ENCODE assay signal across 8 mouse cellular contexts in the genomic region with DNA sequence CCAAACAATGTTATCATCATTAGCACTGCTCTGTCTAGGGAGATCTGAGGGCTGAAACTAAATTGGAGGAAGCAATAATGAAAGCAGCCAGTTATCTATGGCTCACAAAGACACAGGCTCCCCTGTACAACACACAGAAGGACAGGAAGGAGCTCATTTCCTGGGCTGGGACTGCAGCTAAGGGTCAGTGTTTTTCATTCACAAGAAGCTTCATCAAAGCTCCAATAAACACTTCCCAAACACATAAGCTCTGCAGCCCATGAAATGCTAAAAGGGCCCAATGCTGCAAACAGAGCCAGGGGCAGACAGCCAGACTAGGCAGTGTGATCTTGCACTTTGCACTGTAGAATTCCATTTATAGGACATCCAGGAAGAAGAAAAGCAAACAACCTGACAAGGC.
DNase-seq lines count a peak whose midpoint lies in the region; ATAC-seq lines count a peak whose summit lies in the region.

No protein-coding gene starts in this region.

- DNase-seq in hindbrain, embryonic 10.5 days (ENCODE audit: low spot score): no peak
- DNase-seq in kidney, postnatal 10 days: peak; percentile 74
- DNase-seq in lung, postnatal 4 days: peak; percentile 64 to 84
- DNase-seq in cerebellum, adult 8-10 months: no peak
- DNase-seq in T-cell, adult 2 months (ENCODE audit: low spot score): no peak
- no peak for DNase-seq in urinary bladder, adult 2 months (ENCODE audit: low spot score)

- peaks cover 8% of the 10 kb centered on the region for H3K4me1 ChIP-seq in hindbrain, embryonic 10.5 days (replicated peaks)
- H3K4me1 ChIP-seq in hindbrain, embryonic 12.5 days: peaks cover 14% of the 10 kb centered on the region; the same call in 1 of the 2 replicates
- H3K4me1 ChIP-seq in heart, embryonic 12.5 days (replicated peaks): peaks cover 34% of the 10 kb centered on the region

- no peaks in the 10 kb centered on the region for H3K27me3 ChIP-seq in hindbrain, embryonic 10.5 days (ENCODE audit: insufficient read depth, poor library complexity, severe bottlenecking)
- H3K27me3 ChIP-seq in hindbrain, embryonic 12.5 days: no peaks in the 10 kb centered on the region
- H3K27me3 ChIP-seq in heart, embryonic 12.5 days (replicated peaks): no peaks in the 10 kb centered on the region

- no peaks in the 10 kb centered on the region for H3K9me3 ChIP-seq in hindbrain, embryonic 10.5 days
- no peaks in the 10 kb centered on the region for H3K9me3 ChIP-seq in hindbrain, embryonic 12.5 days (replicated peaks)
- H3K9me3 ChIP-seq in heart, embryonic 12.5 days (replicated peaks): no peaks in the 10 kb centered on the region; the same call in 1 of the 2 replicates

- H3K36me3 ChIP-seq in hindbrain, embryonic 10.5 days: peaks cover 7% of the 10 kb centered on the region; the same call in 1 of the 2 replicates
- 0 out of 2 replicates have a peak, but pooled peaks cover 3% of the 10 kb centered on the region for H3K36me3 ChIP-seq in hindbrain, embryonic 12.5 days
- H3K36me3 ChIP-seq in heart, embryonic 12.5 days: peaks cover 21% of the 10 kb centered on the region

- H3K9ac ChIP-seq in hindbrain, embryonic 12.5 days: no peak overlapping the region
- no peak overlapping the region for H3K9ac ChIP-seq in heart, embryonic 12.5 days

- peak overlapping the region; percentile 40; the same call in 1 of the 2 replicates for H3K27ac ChIP-seq in hindbrain, embryonic 10.5 days
- H3K27ac ChIP-seq in hindbrain, embryonic 12.5 days: no peak overlapping the region
- H3K27ac ChIP-seq in heart, embryonic 12.5 days (ENCODE audit: poor library complexity, severe bottlenecking): peak overlapping the region; percentile 3; the same call in 1 of the 2 replicates

- no peak overlapping the region for H3K4me3 ChIP-seq in hindbrain, embryonic 10.5 days
- H3K4me3 ChIP-seq in hindbrain, embryonic 12.5 days: no peak overlapping the region
- no peak overlapping the region for H3K4me3 ChIP-seq in heart, embryonic 12.5 days

- no peak for ATAC-seq in hindbrain, embryonic 12.5 days (ENCODE audit: low FRiP score)
- peak; percentile 80 for ATAC-seq in heart, embryonic 12.5 days (ENCODE audit: insufficient number of reproducible peaks, low FRiP score)

- no peak overlapping the region for H3K4me2 ChIP-seq in hindbrain, embryonic 12.5 days (replicated peaks)
- no peak overlapping the region for H3K4me2 ChIP-seq in heart, embryonic 12.5 days

Comparison
In these comparisons a context has a peak if more than half of its experiments do, and no peak if none do; other contexts are left out.
1. DNase-seq: peak in kidney, postnatal 10 days (single experiment) and lung, postnatal 4 days (2 of 2); none in hindbrain, embryonic 10.5 days (single experiment), cerebellum, adult 8-10 months (single experiment), T-cell, adult 2 months (single experiment) and urinary bladder, adult 2 months (single experiment).